8 mouse cellular contexts compared by ENCODE assay signal in the genomic region with DNA sequence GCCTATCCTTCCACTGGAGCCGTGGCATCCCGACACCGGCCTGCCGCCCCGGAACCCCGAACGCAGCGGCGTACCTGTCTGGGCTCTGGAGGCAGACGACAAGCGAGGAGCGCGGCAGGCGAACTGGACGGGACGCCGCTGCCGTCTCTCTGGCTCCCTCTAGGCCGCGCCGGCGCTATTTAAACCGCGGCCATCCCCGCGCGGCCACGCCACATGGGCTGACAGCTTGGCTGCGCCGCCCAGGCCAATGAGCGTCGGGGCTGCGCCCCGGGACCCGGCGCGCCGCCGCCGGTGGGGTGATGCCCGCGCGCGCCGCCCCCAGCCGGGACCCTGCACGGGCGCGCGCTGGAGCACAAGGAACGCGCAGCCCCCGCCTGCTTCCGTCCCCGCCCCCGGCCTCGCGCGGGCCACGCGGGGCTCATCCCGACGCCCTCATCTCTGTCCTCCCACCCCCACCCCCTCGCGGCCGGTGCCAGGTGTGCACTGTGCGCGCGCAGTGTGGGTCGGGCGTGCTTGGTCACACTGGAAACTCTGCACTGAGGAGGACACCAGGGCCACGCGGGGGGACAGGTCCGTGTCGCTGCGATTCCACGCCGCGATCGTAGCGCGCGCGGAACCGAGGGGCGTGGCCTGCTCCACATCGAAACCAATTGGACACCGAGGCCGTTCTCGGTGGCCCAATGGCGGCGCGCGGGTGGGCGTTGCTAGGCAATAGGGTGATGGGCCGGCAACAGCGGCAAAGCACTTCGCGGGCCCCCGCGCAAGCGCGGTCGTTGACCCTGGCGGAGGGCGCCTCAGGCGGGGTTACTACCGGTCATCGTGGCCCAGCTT. TPM values are rescaled to one million over a fixed set of nuclear protein-coding genes. Genes with fewer than 3 reads are reported as not detected.
DNase-seq lines count a peak whose midpoint lies in the region; ATAC-seq lines count a peak whose summit lies in the region.

A gene (minus strand): TSS at position 592 of the 831 bp plus-strand sequence.

- H3K9ac ChIP-seq in hindbrain, embryonic 11.5 days (ENCODE audit: low read depth, low read length) = peak within 1 kb of the TSS; percentile 88

- H3K36me3 ChIP-seq in hindbrain, embryonic 11.5 days (ENCODE audit: control insufficient read depth, insufficient read depth, low read length) = peaks cover 7% of the 10 kb centered on the region

- ATAC-seq in hindbrain, embryonic 11.5 days (ENCODE audit: low FRiP score) = peak; percentile 91

- under 1% methylated on average over 86 of the region's 109 CpGs for WGBS in hindbrain, embryonic 11.5 days

- peaks cover 33% of the 10 kb centered on the region for H3K4me1 ChIP-seq in hindbrain, embryonic 11.5 days (replicated peaks; ENCODE audit: control insufficient read depth, insufficient read depth, low read length)

- H3K4me2 ChIP-seq in hindbrain, embryonic 11.5 days (replicated peaks; ENCODE audit: low read depth, low read length) = peak within 1 kb of the TSS; percentile 96

- H3K9me3 ChIP-seq in hindbrain, embryonic 11.5 days (ENCODE audit: control insufficient read depth, low read length) = no peaks in the 10 kb centered on the region

- no peaks in the 10 kb centered on the region for H3K27me3 ChIP-seq in hindbrain, embryonic 11.5 days (ENCODE audit: control insufficient read depth, insufficient read depth, low read length)

- H3K27ac ChIP-seq in hindbrain, embryonic 11.5 days (ENCODE audit: low read depth, low read length) = peak within 1 kb of the TSS; percentile 100

- peak; percentile 100 for DNase-seq in MN1 (ENCODE audit: low spot score)
- peak; percentile 97 for DNase-seq in cerebellum, adult 9-10 months
- DNase-seq in frontal cortex, adult 2 months (ENCODE audit: extremely low spot score in 1 of 2, low spot score in 1 of 2) = peak; percentile 95 to 98
- peak; percentile 98 for DNase-seq in hindbrain, embryonic 11.5 days (ENCODE audit: low spot score)
- DNase-seq in layer of hippocampus, postnatal 10 days (ENCODE audit: low spot score in 2 of 2) = peak; percentile 98 to 99
- DNase-seq in lung, postnatal 10 days = peak; percentile 98
- peak; percentile 97 for DNase-seq in ovary, postnatal 36 days (ENCODE audit: low spot score)
- DNase-seq in thymus, postnatal 25 days = peak; percentile 96

- H3K4me3 ChIP-seq in hindbrain, embryonic 11.5 days (ENCODE audit: low read depth, low read length) = peak within 1 kb of the TSS; percentile 88

RNA-seq across cellular contexts. Expression of the gene that starts here (rescaled TPM):
- polyA plus RNA-seq in frontal cortex, adult 2 months (2012; rRNA removed) = 271 and 272 TPM in 2 replicates
- 76.0 and 94.1 TPM in 2 replicates for polyA plus RNA-seq in hindbrain, embryonic 11.5 days (2014; fragmentation: Nextera tagmentation; extraction: Ambion mirVana)
- total RNA-seq in layer of hippocampus, postnatal 10 days (2021) = 100 to 1,000 TPM; 286 to 320 TPM

Comparison
In these comparisons a context has a peak if more than half of its experiments do, and no peak if none do; other contexts are left out.
1. Peak in every context shown above with its lines: DNase-seq, ATAC-seq, H3K4me3 ChIP-seq and H3K27ac ChIP-seq.